Mouse (Mus musculus): Measurements from ENCODE around the gene Chst7. TPM values are rescaled to one million over a fixed set of nuclear protein-coding genes. Genes with fewer than 3 reads are reported as not detected.

Gene Chst7
- under 1 TPM in 1 of 2 experiments, not detected in 1; 0.23 TPM for polyA plus RNA-seq (2017; shearing (Covaris generic))

GRCm38 (mm10) chrX:20059381-20059971 lies at the start of gene Chst7:
Gene Chst7 (plus strand): TSS chrX:20059560.

Other genes starting within 250 kb of the Chst7 start
- 10 to 100 TPM; 23.7 to 40.1 TPM for gene Slc9a7, start 232.2 kb downstream of the Chst7 start, polyA plus RNA-seq (2017; shearing (Covaris generic))